Mouse (Mus musculus) heart, postnatal 0 days (tissue): ENCODE results near the gene Csmd2. TPM values are rescaled to one million over a fixed set of nuclear protein-coding genes. Genes with fewer than 3 reads are reported as not detected.
A peak's percentile ranks its signal among the peaks of the same experiment; 100 is the strongest.
"Not testable (repeated sequence)": the region's sequence is repeated elsewhere in the genome, so short reads cannot be mapped to it uniquely, and the experiment has no call there.

Experiments
- ATAC-seq: fragments of 200-750 bp; cut with Nextera tagmentation; 2 replicates; pipeline ENCODE4 v1.8.0; 2017; ENCODE audit warnings: low read depth, moderate number of reproducible peaks, moderate library complexity; ENCODE audit not compliant: insufficient read depth
- DNase-seq: peaks from one replicate; pipeline ENCODE4 v3.0.0-alpha.2; 2016; ENCODE audit warnings: low spot score
- H3K27ac ChIP-seq: fragments of 300-500 bp; sonication (generic); 2 replicates; pipeline ENCODE4 v1.5.1; 2014; ENCODE audit warnings: low read depth, mild to moderate bottlenecking
- H3K27me3 ChIP-seq: fragments of 300-500 bp; sonication (generic); 2 replicates; pipeline ENCODE4 v1.6.1; 2014; ENCODE audit warnings: low read length, mixed read lengths; ENCODE audit not compliant: control insufficient read depth, insufficient read depth
- H3K36me3 ChIP-seq: fragments of 300-500 bp; sonication (generic); replicated peaks from 2 replicates; pipeline ENCODE4 v1.6.1; 2014; ENCODE audit warnings: low read length, mixed read lengths; ENCODE audit not compliant: control insufficient read depth, insufficient read depth
- H3K4me1 ChIP-seq: fragments of 300-500 bp; sonication (generic); 2 replicates; pipeline ENCODE4 v1.6.1; 2014; ENCODE audit warnings: antibody characterized with exemption; ENCODE audit not compliant: control insufficient read depth, insufficient read depth
- H3K4me2 ChIP-seq: fragments of 300-500 bp; sonication (generic); 2 replicates; pipeline ENCODE4 v1.6.1; 2014; ENCODE audit warnings: low read depth, mild to moderate bottlenecking, low read length, moderate library complexity
- H3K4me3 ChIP-seq: fragments of 300-500 bp; sonication (generic); 2 replicates; pipeline ENCODE4 v1.5.1; 2014; ENCODE audit warnings: low read depth, low read length
- H3K9ac ChIP-seq: fragments of 300-500 bp; sonication (generic); replicated peaks from 2 replicates; pipeline ENCODE4 v1.6.1; 2014; ENCODE audit warnings: low read depth, low read length, mixed read lengths
- H3K9me3 ChIP-seq: fragments of 300-500 bp; sonication (generic); replicated peaks from 2 replicates; pipeline ENCODE4 v1.6.1; 2016; ENCODE audit warnings: low read length; ENCODE audit not compliant: control insufficient read depth
- CTCF ChIP-seq: IDR thresholded peaks from 2 replicates; pipeline ENCODE4 v1.5.1; 2016; ENCODE audit warnings: antibody characterized with exemption, control low read depth, low read depth
- EP300 ChIP-seq: IDR thresholded peaks from 2 replicates; pipeline ENCODE4 v1.6.1; 2016; ENCODE audit warnings: antibody characterized with exemption, low read depth
- WGBS: fragments of 180-500 bp; shearing (Covaris S2); extraction: QIAGEN DNeasy Blood & Tissue Kit; methylation state at CpG from one replicate; pipeline ENCODE4 v1.1.7; 2014; 5-methylcytosine and 5-hydroxymethylcytosine counted together
- polyA plus RNA-seq: library from polyadenylated mRNA; unstranded; fragments of >200 nt; fragmentation: Nextera tagmentation; extraction: Ambion mirVana; gene quantifications from 2 replicates; pipeline ENCODE4 v1.2.1, GENCODE M21; 2015
- total RNA-seq: library from RNA; depleted of rRNA; stranded (reverse); fragments of >200 nt; gene quantifications from 2 replicates; pipeline ENCODE4 v1.2.3, GENCODE M21; 2014; ENCODE audit warnings: low replicate concordance

The Csmd2 gene
- total and polyA plus RNA-seq, 2 experiments from 2014 or later: 0.01 TPM; not detected in 1

- no peak for TF ChIP-seq CTCF
- no peak for TF ChIP-seq EP300
- H3K36me3 ChIP-seq: peaks cover 18% of the 10 kb centered on the region
- ATAC-seq: no peak
- H3K4me2 ChIP-seq: no peak overlapping the region
- H3K9ac ChIP-seq: no peak overlapping the region
- no peaks in the 10 kb centered on the region for H3K27me3 ChIP-seq
- no peak for DNase-seq
- H3K4me3 ChIP-seq: no peak overlapping the region
- 0 out of 2 replicates have a peak, but pooled peaks cover 8% of the 10 kb centered on the region for H3K4me1 ChIP-seq
- WGBS: 91% methylated on average over 7 of the region's 7 CpGs
- no peaks in the 10 kb centered on the region for H3K9me3 ChIP-seq
- H3K27ac ChIP-seq: no peak overlapping the region
Measured at GRCm38 (mm10) chr4:128606586-128606985, 618.9 kb downstream of the Csmd2 start.

GRCm38 (mm10) chr4:128607661-128608060, 620.0 kb downstream of the Csmd2 start:
- Histone ChIP-seq H3K27me3 (no peaks in the 10 kb centered on the region), H3K27ac (no peak overlapping the region), H3K4me1 (0 out of 2 replicates have a peak, but pooled peaks cover 8% of the 10 kb centered on the region), H3K4me2 (peak overlapping the region; percentile 26), H3K9me3 (no peaks in the 10 kb centered on the region), H3K36me3 (peaks cover 18% of the 10 kb centered on the region), H3K4me3 (no peak overlapping the region), H3K9ac (no peak overlapping the region)
- WGBS: 50% methylated on average over 11 of the region's 11 CpGs
- no peak for ATAC-seq
- TF ChIP-seq CTCF: no peak
- no peak for TF ChIP-seq EP300
- DNase-seq: no peak

GRCm38 (mm10) chr4:128609276-128609924, 621.7 kb downstream of the Csmd2 start:
- 6% methylated on average over 24 of the region's 27 CpGs for WGBS
- H3K4me3 ChIP-seq: peak overlapping the region; percentile 63
- no peaks in the 10 kb centered on the region for H3K9me3 ChIP-seq
- peak overlapping the region; percentile 49 for H3K9ac ChIP-seq
- DNase-seq: no peak
- peak overlapping the region; percentile 40; the same call in 1 of the 2 replicates for H3K27ac ChIP-seq
- no peak for TF ChIP-seq EP300
- no peak for TF ChIP-seq CTCF
- ATAC-seq: peak; percentile 18
- 0 out of 2 replicates have a peak, but pooled peaks cover 8% of the 10 kb centered on the region for H3K4me1 ChIP-seq
- peaks cover 1% of the 10 kb centered on the region; the same call in 1 of the 2 replicates for H3K36me3 ChIP-seq
- H3K27me3 ChIP-seq: no peaks in the 10 kb centered on the region
- H3K4me2 ChIP-seq: peak overlapping the region; percentile 73

GRCm38 (mm10) chr4:128609925-128610402, 622.3 kb downstream of the Csmd2 start, which contains the start of gene Zscan20:
Zscan20 (minus strand) TSS chr4:128610098.
- Histone ChIP-seq H3K4me3 (peak within 1 kb of the TSS; percentile 63), H3K4me1 (0 out of 2 replicates have a peak, but pooled peaks cover 8% of the 10 kb centered on the region), H3K4me2 (peak within 1 kb of the TSS; percentile 73), H3K27me3 (no peaks in the 10 kb centered on the region), H3K9me3 (no peaks in the 10 kb centered on the region), H3K36me3 (no peaks in the 10 kb centered on the region), H3K27ac (peak within 1 kb of the TSS; percentile 51; the same call in 1 of the 2 replicates), H3K9ac (peak within 1 kb of the TSS; percentile 49)
- TF ChIP-seq EP300 (0 out of 2 replicates have a peak, but pooled peaks have one; percentile 60), CTCF (peak; percentile 14; the same call in 1 of the 2 replicates)
- WGBS: under 1% methylated on average over 24 of the region's 24 CpGs
- ATAC-seq (peak; percentile 97), DNase-seq (peak; percentile 99)

GRCm38 (mm10) chr4:128610706-128611105, 623.0 kb downstream of the Csmd2 start:
- no peak overlapping the region for H3K27ac ChIP-seq
- 0 out of 2 replicates have a peak, but pooled peaks cover 8% of the 10 kb centered on the region for H3K4me1 ChIP-seq
- H3K36me3 ChIP-seq: no peaks in the 10 kb centered on the region

GRCm38 (mm10) chr4:128611726-128612125, 624.1 kb downstream of the Csmd2 start:
- H3K27me3 ChIP-seq, H3K4me2 ChIP-seq, H3K4me3 ChIP-seq, ATAC-seq, H3K36me3 ChIP-seq, H3K27ac ChIP-seq, H3K4me1 ChIP-seq, DNase-seq, H3K9ac ChIP-seq, H3K9me3 ChIP-seq: not testable (repeated sequence)
- 80% methylated on average over 3 of the region's 3 CpGs for WGBS

More at GRCm38 (mm10) chr4:128610706-128611105, 623.0 kb downstream of the Csmd2 start:
- Histone ChIP-seq H3K9me3 (no peaks in the 10 kb centered on the region), H3K4me2 (peak overlapping the region; percentile 73), H3K27me3 (no peaks in the 10 kb centered on the region), H3K4me3 (peak overlapping the region; percentile 63), H3K9ac (no peak overlapping the region)
- WGBS: 23% methylated on average over 10 of the region's 10 CpGs
- DNase-seq: no peak
- no peak for ATAC-seq
- no peak for TF ChIP-seq CTCF
- no peak for TF ChIP-seq EP300
